Mouse (Mus musculus) forebrain, embryonic 14.5 days (tissue): ENCODE data around the gene Atp9a. TPM values are rescaled to one million over a fixed set of nuclear protein-coding genes. Genes with fewer than 3 reads are reported as not detected.

Source experiments
- ATAC-seq: fragments of 200-750 bp; cut with Nextera tagmentation; 2 replicates; pipeline ENCODE4 v1.8.0; 2017; ENCODE audit warnings: mild to moderate bottlenecking, moderate library complexity
- DNase-seq: peaks from one replicate; pipeline ENCODE4 v3.0.0-alpha.2; 2015; ENCODE audit warnings: low spot score
- H3K27ac ChIP-seq: fragments of 300-500 bp; sonication (generic); 2 replicates; pipeline ENCODE4 v1.5.1; 2014; ENCODE audit warnings: low read depth, mild to moderate bottlenecking, control low read depth, low read length, moderate library complexity
- H3K27me3 ChIP-seq: fragments of 300-500 bp; sonication (generic); replicated peaks from 2 replicates; pipeline ENCODE4 v1.6.1; 2014; ENCODE audit warnings: low read length, control low read depth, mixed read lengths; ENCODE audit not compliant: control insufficient read depth, insufficient read depth
- H3K36me3 ChIP-seq: fragments of 300-500 bp; sonication (generic); 2 replicates; pipeline ENCODE4 v1.6.1; 2014; ENCODE audit warnings: low read length, control low read depth; ENCODE audit not compliant: control insufficient read depth, insufficient read depth
- H3K4me1 ChIP-seq: fragments of 300-500 bp; sonication (generic); 2 replicates; pipeline ENCODE4 v1.6.1; 2014; ENCODE audit warnings: antibody characterized with exemption, low read length, control low read depth; ENCODE audit not compliant: control insufficient read depth, insufficient read depth
- H3K4me2 ChIP-seq: fragments of 300-500 bp; sonication (generic); 2 replicates; pipeline ENCODE4 v1.6.1; 2014; ENCODE audit warnings: mild to moderate bottlenecking, control low read depth, low read length
- H3K4me3 ChIP-seq: fragments of 300-500 bp; sonication (generic); 2 replicates; pipeline ENCODE4 v1.5.1; 2014; ENCODE audit warnings: low read depth, low read length, control low read depth
- H3K9ac ChIP-seq: fragments of 300-500 bp; sonication (generic); 2 replicates; pipeline ENCODE4 v1.6.1; 2014; ENCODE audit warnings: mild to moderate bottlenecking, low read length, control low read depth, moderate library complexity
- H3K9me3 ChIP-seq: fragments of 300-500 bp; sonication (generic); replicated peaks from 2 replicates; pipeline ENCODE4 v1.6.1; 2016; ENCODE audit warnings: low read length, control low read depth, mixed read lengths; ENCODE audit not compliant: control insufficient read depth
- WGBS: fragments of 180-500 bp; shearing (Covaris S2); extraction: QIAGEN DNeasy Blood & Tissue Kit; methylation state at CpG from one replicate; pipeline ENCODE4 v1.1.7; 2014; 5-methylcytosine and 5-hydroxymethylcytosine counted together
- polyA plus RNA-seq: library from polyadenylated mRNA; unstranded; fragments of >200 nt; fragmentation: Nextera tagmentation; extraction: Ambion mirVana; gene quantifications from 2 replicates; pipeline ENCODE4 v1.2.1, GENCODE M21; 2014

Atp9a gene
- polyA plus RNA-seq, 1 experiment from 2014 or later = 42.4 TPM

DNA sequence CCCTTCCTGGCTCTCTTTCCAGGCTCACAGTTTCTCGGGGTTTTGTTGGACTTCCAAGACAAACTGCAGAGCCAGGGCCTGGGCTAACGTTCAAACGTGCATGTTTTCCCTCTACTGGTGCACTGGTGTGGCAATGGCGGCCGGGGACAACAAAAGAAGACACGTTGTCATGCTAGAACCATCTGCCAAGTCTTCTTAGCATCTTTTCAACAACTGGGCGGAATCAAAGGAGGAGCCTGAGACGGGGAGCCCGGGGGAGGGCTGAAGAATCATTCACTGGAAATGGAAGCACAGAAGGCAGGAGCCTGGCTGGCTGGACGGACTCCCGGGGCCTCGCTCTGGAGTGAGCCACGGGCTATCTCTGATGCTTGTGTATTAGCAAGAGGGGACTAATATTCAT is 39.9 kb downstream of the Atp9a start:
- ATAC-seq = peak; percentile 52; the same call in 1 of the 2 replicates
- WGBS = 32% methylated on average over 13 of the region's 13 CpGs
- DNase-seq = peak; percentile 74
- Histone ChIP-seq H3K36me3 (peaks cover 56% of the 10 kb centered on the region), H3K27ac (peak overlapping the region; percentile 58), H3K4me1 (peaks cover 6% of the 10 kb centered on the region; the same call in 1 of the 2 replicates), H3K4me3 (no peak overlapping the region), H3K4me2 (no peak overlapping the region), H3K9me3 (no peaks in the 10 kb centered on the region), H3K9ac (no peak overlapping the region), H3K27me3 (no peaks in the 10 kb centered on the region)

DNA sequence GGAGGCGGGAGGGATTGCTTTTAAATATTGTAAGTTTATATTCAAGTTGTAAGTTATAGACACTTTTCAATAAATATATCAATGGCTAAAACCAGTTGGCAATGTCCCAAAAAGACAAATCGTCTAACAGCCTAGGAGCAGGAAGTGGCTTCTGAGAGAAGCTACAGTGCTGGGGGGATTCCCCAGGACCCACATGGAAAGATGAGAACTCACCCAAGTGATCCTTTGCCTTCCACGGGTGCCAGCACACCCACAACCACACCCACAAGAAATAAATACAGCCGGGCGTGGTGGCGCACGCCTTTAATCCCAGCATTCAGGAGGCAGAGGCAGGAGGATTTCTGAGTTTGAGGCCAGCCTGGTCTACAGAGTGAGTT is 47.2 kb downstream of the Atp9a start:
- H3K4me1 ChIP-seq = peaks cover 6% of the 10 kb centered on the region; the same call in 1 of the 2 replicates
- no peak for ATAC-seq
- 81% methylated on average over 7 of the region's 7 CpGs for WGBS
- no peak overlapping the region for H3K4me3 ChIP-seq
- peaks cover 21% of the 10 kb centered on the region for H3K36me3 ChIP-seq
- no peak overlapping the region for H3K4me2 ChIP-seq
- H3K27me3 ChIP-seq = no peaks in the 10 kb centered on the region
- no peak overlapping the region for H3K9ac ChIP-seq
- H3K9me3 ChIP-seq = no peaks in the 10 kb centered on the region
- DNase-seq = no peak
- H3K27ac ChIP-seq = peak overlapping the region; percentile 60; the same call in 1 of the 2 replicates

DNA sequence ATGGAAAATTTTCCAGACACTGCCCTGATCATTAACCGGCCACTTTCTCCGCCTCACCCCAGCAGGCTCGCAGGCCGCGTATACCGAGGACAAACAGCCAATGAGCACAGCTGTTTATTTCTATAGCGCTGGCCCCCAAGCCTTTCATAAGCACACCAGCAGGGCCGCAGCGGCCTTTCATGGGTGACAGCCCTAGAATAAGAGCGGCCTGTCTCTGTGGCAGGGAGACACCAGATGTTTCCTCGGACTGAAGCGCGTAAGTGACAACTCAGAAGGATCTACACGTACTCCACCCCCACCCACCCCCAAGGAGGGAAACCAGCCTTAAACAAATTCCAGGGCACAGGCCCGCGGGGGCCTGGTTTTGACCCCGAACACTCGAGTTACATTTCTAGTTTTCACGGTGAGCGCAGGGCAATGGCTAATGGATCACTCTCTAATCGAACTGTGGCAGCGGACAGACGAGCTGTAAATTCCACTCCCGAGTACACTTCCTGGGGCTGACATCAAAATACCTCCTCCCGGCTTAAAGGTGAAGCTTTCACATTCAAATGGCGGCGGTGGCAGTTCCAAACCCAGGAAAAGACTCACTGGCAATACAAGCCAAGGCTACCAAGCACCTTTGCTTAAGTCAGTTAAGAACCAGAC is 47.7 kb downstream of the Atp9a start:
- H3K27me3 ChIP-seq = no peaks in the 10 kb centered on the region
- peak; percentile 79 for ATAC-seq
- DNase-seq = peak; percentile 72
- H3K27ac ChIP-seq = peak overlapping the region; percentile 60; the same call in 1 of the 2 replicates
- no peak overlapping the region for H3K9ac ChIP-seq
- 5% methylated on average over 27 of the region's 27 CpGs for WGBS
- no peaks in the 10 kb centered on the region for H3K9me3 ChIP-seq
- peaks cover 6% of the 10 kb centered on the region; the same call in 1 of the 2 replicates for H3K4me1 ChIP-seq
- H3K4me2 ChIP-seq = 0 out of 2 replicates have a peak overlapping the region, but pooled peaks have one; percentile 7
- H3K36me3 ChIP-seq = peaks cover 21% of the 10 kb centered on the region
- no peak overlapping the region for H3K4me3 ChIP-seq

DNA sequence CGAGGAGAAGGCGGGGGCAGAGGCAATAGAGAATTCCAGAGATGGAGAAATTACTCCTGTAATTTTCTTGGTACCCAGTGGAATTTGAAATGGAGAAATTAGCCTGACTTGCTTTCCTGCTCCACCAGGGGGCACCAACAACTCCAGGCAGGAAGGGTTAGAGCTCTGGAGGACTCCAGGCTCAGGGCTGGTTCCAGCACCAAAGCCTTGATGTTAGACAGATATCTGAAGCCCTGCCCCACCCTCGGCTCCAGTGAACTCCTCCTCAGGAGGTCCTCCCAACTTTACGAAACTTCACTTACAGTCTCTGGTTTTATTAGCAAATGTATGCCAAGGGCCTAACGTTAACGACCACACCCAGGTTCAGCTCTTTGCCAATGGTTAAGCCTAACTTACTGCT is 50.4 kb downstream of the Atp9a start:
- Histone ChIP-seq H3K9me3 (no peaks in the 10 kb centered on the region), H3K4me3 (no peak overlapping the region), H3K9ac (no peak overlapping the region), H3K27me3 (no peaks in the 10 kb centered on the region), H3K4me2 (no peak overlapping the region), H3K27ac (no peak overlapping the region), H3K36me3 (peaks cover 11% of the 10 kb centered on the region), H3K4me1 (peaks cover 6% of the 10 kb centered on the region; the same call in 1 of the 2 replicates)
- ATAC-seq (0 out of 2 replicates have a peak, but pooled peaks have one; percentile 51), DNase-seq (peak; percentile 72)
- 56% methylated on average over 6 of the region's 6 CpGs for WGBS

DNA sequence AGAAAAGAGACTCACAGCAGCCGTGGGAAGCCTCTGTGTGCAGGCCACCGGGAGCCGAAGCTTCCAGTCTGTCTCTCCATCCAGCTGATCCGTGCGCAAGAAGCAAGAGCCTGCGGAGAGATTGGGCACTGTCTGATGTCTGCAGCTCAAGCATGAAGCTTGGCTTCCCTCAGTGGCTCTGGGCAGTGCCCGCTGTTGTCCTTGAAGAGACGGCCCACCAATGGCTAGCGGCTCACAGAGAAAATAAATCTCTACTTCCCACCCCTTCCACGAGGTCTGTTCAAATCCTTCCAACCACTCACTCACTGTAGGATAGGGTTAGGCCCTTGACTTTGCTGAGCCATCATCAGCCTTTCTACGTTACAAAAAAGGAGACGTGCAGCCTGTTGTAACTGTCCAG is 54.9 kb downstream of the Atp9a start:
- Histone ChIP-seq H3K9me3 (no peaks in the 10 kb centered on the region), H3K36me3 (peaks cover 19% of the 10 kb centered on the region), H3K4me1 (no peaks in the 10 kb centered on the region), H3K4me2 (no peak overlapping the region), H3K4me3 (no peak overlapping the region), H3K27me3 (no peaks in the 10 kb centered on the region), H3K27ac (no peak overlapping the region), H3K9ac (no peak overlapping the region)
- 83% methylated on average over 12 of the region's 12 CpGs for WGBS
- ATAC-seq (no peak), DNase-seq (no peak)

DNA sequence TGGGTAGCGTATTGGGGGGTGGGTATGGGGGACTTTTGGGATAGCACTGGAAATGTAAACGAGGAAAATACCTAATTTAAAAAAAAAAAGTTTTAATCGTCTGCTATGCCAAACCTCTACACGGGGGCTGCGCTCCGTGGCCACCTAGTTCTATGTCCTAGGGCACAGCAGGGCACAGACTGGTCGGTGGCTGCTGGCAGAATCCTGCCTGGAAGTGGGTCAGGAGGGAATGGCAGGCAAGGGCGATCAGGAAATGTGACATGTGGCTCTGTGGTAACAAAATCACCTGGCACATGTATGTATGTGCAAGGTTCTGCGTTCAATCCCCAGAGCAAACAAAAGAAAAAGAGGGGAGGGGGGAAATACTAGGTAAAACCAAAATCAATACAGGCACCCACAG is 56.3 kb downstream of the Atp9a start:
- Histone ChIP-seq H3K4me2 (no peak overlapping the region), H3K4me3 (no peak overlapping the region), H3K9me3 (no peaks in the 10 kb centered on the region; the same call in 1 of the 2 replicates), H3K4me1 (no peaks in the 10 kb centered on the region), H3K36me3 (peaks cover 30% of the 10 kb centered on the region), H3K27ac (no peak overlapping the region), H3K27me3 (no peaks in the 10 kb centered on the region), H3K9ac (no peak overlapping the region)
- no peak for ATAC-seq
- WGBS = 93% methylated on average over 9 of the region's 9 CpGs
- no peak for DNase-seq

DNA sequence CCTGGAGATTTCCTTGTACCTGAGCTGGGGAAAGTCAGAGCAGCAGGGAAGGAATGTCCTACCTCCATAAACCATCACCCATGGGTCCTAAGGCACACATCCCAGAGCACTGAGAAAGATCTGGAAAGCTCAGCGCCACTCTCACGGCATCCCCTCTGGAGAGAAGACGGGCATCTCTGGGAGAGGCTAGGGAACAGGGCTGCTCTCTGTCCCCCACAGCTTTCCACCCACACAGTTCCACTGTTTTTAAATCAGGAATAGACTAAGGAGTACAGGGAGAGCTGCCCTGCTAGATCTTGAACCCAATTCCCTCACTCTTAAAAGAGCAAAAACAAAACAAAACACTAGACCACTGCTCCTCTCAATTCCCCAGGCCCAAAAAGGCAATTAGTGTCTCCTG is 57.5 kb downstream of the Atp9a start:
- DNase-seq = no peak
- peaks cover 33% of the 10 kb centered on the region for H3K36me3 ChIP-seq
- H3K27me3 ChIP-seq = no peaks in the 10 kb centered on the region
- no peaks in the 10 kb centered on the region for H3K4me1 ChIP-seq
- no peak overlapping the region for H3K4me3 ChIP-seq
- no peak for ATAC-seq
- no peaks in the 10 kb centered on the region; the same call in 1 of the 2 replicates for H3K9me3 ChIP-seq
- H3K9ac ChIP-seq = no peak overlapping the region
- H3K27ac ChIP-seq = no peak overlapping the region
- H3K4me2 ChIP-seq = no peak overlapping the region
- WGBS = 80% methylated on average over 3 of the region's 3 CpGs

DNA sequence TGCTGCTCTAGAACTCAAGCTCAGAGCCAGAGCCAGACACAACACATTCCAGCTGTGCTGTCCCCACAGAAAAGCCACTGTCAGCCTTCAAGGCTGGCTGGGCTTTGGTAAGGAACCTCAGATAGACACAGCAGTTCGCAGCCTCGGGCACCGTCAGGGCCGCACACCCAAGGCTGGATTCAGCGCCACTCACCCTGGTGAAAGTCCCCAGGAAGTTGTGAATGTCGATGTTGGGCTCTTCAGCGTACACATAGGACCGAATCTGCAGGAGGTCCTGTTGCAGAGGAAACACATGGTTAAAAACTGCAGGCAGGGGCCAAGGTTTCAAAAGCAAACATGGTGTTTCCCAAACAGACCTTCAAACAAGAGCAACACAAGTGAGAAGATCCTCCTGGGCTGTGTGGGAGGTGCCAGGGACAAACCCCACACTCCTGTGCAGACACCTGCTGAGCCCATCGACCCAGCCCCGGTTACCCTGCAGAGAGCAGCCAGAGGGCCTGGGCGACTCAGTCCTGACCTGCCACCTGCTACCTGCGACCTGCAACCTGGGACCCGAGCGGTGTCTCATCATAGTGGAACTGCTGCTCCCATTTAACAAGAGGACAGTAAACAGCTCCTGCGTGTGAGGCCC is 58.6 kb downstream of the Atp9a start:
- no peak overlapping the region for H3K4me2 ChIP-seq
- no peak overlapping the region for H3K4me3 ChIP-seq
- no peak for ATAC-seq
- H3K27me3 ChIP-seq = no peaks in the 10 kb centered on the region
- no peak for DNase-seq
- peaks cover 6% of the 10 kb centered on the region; the same call in 1 of the 2 replicates for H3K4me1 ChIP-seq
- H3K9ac ChIP-seq = no peak overlapping the region
- H3K27ac ChIP-seq = peak overlapping the region; percentile 33; the same call in 1 of the 2 replicates
- WGBS = 61% methylated on average over 15 of the region's 15 CpGs
- H3K9me3 ChIP-seq = no peaks in the 10 kb centered on the region; the same call in 1 of the 2 replicates
- H3K36me3 ChIP-seq = peaks cover 28% of the 10 kb centered on the region

DNA sequence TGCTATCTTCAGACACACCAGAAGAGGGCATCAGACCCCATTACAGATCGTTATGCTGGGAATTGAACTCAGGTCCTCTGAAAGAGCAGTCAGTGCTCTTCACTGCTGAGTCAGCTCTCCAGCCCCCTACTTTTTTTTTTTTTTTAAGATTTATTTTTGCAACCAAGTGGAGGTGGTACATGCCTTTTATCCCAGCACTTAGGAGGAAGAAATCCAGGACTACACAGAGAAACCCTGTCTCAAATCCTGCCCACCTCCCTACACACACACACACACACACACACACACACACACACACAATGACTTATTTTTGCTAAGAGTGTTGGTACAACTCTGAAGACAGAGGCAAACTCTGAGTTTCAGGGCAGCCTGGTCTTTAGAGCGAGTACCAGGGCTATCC is 59.5 kb downstream of the Atp9a start:
- no peak overlapping the region for H3K27ac ChIP-seq
- H3K4me3 ChIP-seq = no peak overlapping the region
- 88% methylated on average over 2 of the region's 2 CpGs for WGBS
- no peak for DNase-seq
- no peaks in the 10 kb centered on the region; the same call in 1 of the 2 replicates for H3K9me3 ChIP-seq
- no peak overlapping the region for H3K4me2 ChIP-seq
- peaks cover 9% of the 10 kb centered on the region for H3K4me1 ChIP-seq
- no peak overlapping the region for H3K9ac ChIP-seq
- no peak for ATAC-seq
- H3K36me3 ChIP-seq = peaks cover 34% of the 10 kb centered on the region
- H3K27me3 ChIP-seq = no peaks in the 10 kb centered on the region
